Mouse (Mus musculus) embryonic fibroblast, embryonic 13.5 days (primary cell): Measurements from ENCODE around the gene Liph.
"Not testable (repeated sequence)": the region's sequence is repeated elsewhere in the genome, so short reads cannot be mapped to it uniquely, and the experiment has no call there.

Experiments
- CTCF ChIP-seq: IDR thresholded peaks from 2 replicates; pipeline ENCODE4 v1.5.1; 2011; ENCODE audit warnings: mild to moderate bottlenecking, control low read depth, low read length, moderate library complexity, borderline replicate concordance; ENCODE audit not compliant: insufficient read depth
- POLR2A ChIP-seq: IDR thresholded peaks from 2 replicates; pipeline ENCODE4 v1.6.1; 2011; ENCODE audit warnings: low read depth, mild to moderate bottlenecking, control low read depth, low read length, moderate library complexity

DNA sequence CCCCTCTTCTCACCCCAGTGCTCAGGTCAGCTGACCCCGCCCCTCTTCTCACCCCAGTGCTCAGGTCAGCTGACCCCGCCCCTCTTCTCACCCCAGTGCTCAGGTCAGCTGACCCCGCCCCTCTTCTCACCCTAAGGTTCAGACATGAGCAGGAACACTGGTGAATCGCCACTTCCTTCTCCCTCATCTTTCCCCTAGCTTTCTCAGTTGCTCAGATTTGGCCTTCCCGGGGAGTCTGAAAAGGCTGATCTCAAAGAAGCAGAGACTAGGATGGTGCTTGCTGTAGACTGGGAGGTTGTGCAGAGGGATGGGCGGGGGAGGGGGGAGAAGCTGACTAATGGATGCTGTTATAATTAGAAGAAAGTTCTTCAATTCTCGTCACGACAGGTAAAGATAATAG lies 86.6 kb downstream of the Liph start:
- not testable (repeated sequence) for TF ChIP-seq CTCF, POLR2A
